Mouse (Mus musculus): ENCODE results near the gene Casq1.

DNA sequence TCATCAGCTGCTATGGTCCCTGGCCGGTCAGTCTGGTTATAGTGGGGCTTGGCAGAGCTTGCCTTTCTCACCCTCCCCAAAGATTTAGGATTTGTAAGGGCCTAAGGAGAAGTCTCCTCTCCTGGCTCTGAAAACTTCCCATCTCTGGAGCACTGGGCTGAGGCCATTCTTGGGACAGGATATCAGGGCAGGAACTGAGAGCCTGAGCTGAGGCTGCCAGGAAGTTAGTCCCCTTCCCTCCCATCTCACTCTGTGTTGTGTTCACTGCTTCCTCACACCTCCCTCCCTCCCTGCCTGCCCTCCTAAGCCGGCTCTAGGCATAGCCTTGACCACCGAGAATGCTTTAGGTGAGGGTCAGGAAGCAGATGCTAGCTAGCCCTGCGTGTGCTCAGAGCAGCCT lies 16.1 kb downstream of the Casq1 start:
- no peak for TF ChIP-seq CTCF (IDR thresholded peaks at IDR 0.05; ENCODE audit: borderline replicate concordance, insufficient read depth, low read length)
- TF ChIP-seq POLR2A (IDR thresholded peaks at IDR 0.05; ENCODE audit: low read depth, low read length), result no peak
